Mouse (Mus musculus): ENCODE data around the gene Mnat1.
"Not testable (repeated sequence)": the region's sequence is repeated elsewhere in the genome, so short reads cannot be mapped to it uniquely, and the experiment has no call there.

Gene Mnat1

GRCm38 (mm10) chr12:73123093-73124041 is at the start of gene Mnat1:
Gene Mnat1 (plus strand): TSS chr12:73123717.
- in situ Hi-C loops (cut with MboI, MseI), result no loop called here

DNA sequence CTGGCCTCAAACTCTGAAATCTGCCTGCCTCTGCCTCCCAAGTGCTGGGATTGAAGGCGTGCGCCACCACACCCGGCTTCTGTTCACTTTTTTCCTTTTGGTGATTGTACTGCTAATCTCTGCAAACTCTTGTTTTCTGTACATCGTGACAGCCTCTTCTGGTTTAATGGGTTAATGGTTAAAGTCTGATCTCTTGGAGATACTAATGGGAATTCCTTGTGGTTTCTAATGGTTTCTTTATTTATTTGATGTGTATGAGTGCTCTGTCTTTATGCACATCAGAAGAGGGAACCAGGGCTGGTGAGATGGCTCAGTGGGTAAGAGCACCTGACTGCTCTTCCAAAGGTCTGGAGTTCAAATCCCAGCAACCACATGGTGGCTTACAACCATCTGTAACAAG is 41.7 kb upstream of the Mnat1 start:
- in situ Hi-C loops (cut with MboI, MseI), result not testable (repeated sequence)

GRCm38 (mm10) chr12:73083773-73084172 is 39.7 kb upstream of the Mnat1 start:
- in situ Hi-C loops (cut with MboI, MseI), result no loop called here

- in situ Hi-C loops (cut with MboI, MseI), result no loop called here
Observed at GRCm38 (mm10) chr12:73085739-73086630, 37.5 kb upstream of the Mnat1 start.

- in situ Hi-C loops (cut with MboI, MseI), result no loop called here
Observed at GRCm38 (mm10) chr12:73087086-73087485, 36.4 kb upstream of the Mnat1 start.

- in situ Hi-C loops (cut with MboI, MseI), result no loop called here
Observed at GRCm38 (mm10) chr12:73088500-73088899, 35.0 kb upstream of the Mnat1 start.

DNA sequence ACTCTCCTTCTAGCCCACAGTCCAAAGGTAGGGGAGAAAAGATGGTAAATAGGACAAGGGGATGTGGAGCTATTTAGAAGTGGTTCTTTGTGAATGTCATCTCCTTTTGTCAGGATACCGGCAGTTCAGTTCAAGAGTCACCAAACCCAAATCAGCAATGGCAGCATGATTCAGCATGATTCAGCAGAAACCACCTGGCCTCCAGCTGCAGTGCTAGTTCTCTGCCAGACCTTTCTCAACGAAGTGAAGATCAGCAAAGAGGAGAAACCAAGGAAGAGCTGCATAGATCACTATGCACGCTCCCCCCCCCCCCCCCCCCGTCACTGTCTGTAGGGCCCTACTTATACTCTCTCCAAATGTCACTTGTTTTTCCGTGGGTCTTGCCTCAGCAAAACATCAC is 34.6 kb upstream of the Mnat1 start:
- in situ Hi-C loops (cut with MboI, MseI), result no loop called here

GRCm38 (mm10) chr12:73090672-73091335 is 32.7 kb upstream of the Mnat1 start:
- in situ Hi-C loops (cut with MboI, MseI), result no loop called here

DNA sequence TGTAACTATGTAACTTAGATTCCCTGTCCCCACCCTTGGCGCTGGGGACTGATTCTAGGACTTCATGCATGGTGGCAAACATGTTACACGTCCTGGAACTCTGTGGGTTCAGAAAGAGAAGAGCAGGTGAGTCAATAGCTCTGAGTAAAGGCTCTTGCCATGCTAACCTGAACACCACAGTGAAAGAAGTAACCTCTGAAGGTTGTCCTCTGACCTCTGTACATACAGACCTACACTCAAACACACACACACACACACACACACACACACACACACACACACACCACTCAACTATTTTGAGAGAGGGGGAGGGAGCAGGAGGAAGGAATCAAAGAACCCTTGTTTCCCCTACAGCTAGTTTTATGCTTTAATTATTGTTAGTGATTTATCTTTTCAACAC is 29.3 kb upstream of the Mnat1 start:
- in situ Hi-C loops (cut with MboI, MseI), result no loop called here

DNA sequence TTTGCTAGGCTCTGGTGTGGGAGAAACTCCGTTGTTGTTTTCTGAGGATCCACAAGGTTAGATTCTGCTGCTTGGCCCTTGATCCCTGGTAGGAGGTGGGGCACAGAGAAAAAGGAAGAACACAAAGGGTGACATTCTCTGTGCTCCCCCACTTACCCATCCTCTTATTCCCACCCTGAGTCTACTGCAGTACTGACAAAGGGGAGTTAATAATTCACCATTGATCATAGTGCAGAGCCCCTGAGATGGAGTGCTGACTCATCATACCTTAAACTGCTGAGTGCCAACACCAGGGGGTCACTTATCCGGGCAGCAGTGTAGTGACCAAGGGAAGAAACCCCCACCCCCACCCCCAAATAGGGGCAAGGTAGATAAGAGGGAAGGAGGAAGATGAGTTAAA is 28.9 kb upstream of the Mnat1 start:
- in situ Hi-C loops (cut with MboI, MseI), result no loop called here

DNA sequence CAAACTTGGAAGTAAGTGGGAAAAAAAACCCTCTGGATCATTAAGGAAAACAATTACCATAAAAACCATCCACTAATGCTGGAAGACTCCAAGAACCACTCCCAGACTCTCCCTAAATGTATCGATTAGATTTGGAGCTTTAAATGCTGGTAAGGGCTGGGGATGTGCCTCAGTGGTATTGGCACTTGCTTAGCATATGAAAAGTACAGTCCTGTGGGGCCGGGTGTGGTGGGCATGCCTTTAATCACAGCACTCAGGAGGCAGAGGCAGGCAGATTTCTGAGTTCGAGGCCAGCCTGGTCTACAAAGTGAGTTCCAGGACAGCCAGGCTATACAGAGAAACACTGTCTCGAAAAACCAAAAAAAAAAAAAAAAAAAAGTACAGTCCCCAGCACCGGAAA is 27.3 kb upstream of the Mnat1 start:
- in situ Hi-C loops (cut with MboI, MseI), result not testable (repeated sequence)

DNA sequence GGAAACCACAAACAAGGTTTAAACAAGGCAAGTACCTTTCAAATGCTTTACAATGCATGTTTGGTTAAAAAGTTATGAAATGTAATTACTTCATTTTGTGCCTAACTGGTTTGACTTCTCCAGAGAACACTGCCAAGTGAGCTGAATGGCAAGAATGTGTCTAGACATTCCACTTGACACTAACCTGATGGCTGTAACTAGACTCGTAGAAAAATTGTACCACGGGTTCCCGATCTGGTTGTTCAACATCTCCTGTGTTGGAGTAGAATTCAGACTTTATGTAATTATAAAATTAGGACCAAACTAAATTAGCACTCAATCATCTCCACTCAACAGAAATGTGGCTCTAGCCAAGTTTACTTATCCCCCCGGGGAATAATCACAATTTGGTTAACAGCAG is 24.9 kb upstream of the Mnat1 start:
- in situ Hi-C loops (cut with MboI, MseI), result no loop called here

DNA sequence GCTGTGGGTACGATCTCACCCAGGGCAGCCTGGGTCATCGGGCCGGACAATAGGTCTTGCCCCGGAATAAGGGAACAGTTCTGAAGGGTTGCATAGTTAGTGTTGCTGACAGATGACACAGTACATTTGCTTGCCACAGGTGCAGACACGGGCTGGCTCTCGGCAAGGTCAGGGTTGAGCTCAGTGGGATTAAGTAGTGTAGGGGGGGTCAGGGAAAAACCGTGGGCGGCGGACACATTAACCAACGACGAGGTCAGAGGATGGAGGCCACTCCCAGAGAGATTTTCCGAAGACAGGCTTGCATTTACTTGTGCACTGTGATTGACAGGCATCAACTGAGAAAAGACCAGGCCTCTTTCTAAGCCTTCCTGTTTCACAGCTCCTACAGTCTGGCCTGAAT is 19.8 kb upstream of the Mnat1 start:
- in situ Hi-C loops (cut with MboI, MseI), result no loop called here

GRCm38 (mm10) chr12:73107821-73108220 is 15.7 kb upstream of the Mnat1 start:
- in situ Hi-C loops (cut with MboI, MseI), result no loop called here

DNA sequence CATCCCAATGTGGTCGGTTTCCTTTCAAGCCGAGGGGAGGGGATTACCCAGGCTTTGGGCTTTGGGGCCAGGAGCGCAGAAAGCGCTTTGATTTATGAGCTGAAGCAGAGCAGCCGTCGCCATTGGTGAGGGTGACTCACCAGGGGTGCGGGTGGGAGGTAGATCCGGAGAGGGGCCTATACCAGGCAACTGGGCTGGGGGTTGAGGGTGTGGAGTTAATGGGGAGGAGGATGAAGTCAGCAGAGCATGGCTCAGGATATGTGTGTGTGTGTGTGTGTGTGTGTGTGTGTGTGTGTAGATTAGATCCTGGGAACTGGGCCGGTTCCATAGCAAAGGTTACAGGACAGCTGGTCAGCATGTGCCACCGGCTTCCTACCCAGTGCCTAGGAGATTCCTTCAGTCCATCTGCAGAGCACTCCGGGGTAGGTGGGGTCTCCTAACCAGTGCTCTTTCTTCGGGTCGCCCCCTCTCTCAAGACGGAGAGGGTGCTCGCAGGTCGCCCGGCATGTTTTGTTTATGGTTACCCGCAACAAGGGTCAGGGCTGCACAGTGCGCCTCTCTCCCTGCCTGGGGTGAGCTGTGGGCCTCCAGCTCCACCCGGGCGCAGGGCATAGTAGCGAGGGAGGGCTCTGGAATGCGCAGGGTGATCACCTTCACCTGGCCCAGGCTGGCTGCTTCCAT is 12.9 kb upstream of the Mnat1 start:
- in situ Hi-C loops (cut with MboI, MseI), result loop anchor here (5.0 kb wide), 1 partner anchor 58 kb away; the partner anchor contains the start of gene Six1

- in situ Hi-C loops (cut with MboI, MseI), result loop anchor here (5.0 kb wide), 1 partner anchor 59 kb away; the partner anchor contains the start of gene Six1
Observed at GRCm38 (mm10) chr12:73111561-73112325, 11.8 kb upstream of the Mnat1 start.

- in situ Hi-C loops (cut with MboI, MseI), result loop anchor here (5.0 kb wide), 1 partner anchor 60 kb away; the partner anchor contains the start of gene Six1
Observed at GRCm38 (mm10) chr12:73112326-73113087, 11.0 kb upstream of the Mnat1 start.

DNA sequence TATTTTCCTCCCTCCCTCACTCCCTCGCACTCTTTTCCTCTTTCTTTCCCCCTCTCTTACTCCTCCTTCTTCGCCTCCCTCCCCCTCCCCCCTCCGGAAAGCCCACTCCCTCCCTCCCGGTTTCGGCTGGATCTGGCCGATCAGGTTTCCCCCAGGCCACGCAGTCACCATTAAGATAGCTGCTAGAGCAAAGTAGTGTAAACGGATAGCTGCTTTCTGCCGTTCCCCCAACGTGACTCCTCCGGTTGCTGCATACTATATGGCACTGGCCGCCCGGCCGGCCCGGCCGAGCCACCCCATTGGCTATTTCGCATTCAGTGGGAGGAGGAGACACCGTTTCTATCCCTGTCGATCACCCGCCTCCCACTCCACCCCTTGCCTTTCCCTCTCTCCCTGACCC is 10.3 kb upstream of the Mnat1 start, which contains the start of gene Six4:
TSS of gene Six4 (minus strand) at position 261 of the 400 bp plus-strand sequence.
- in situ Hi-C loops (cut with MboI, MseI), result loop anchor here (5.0 kb wide), 1 partner anchor 61 kb away; the partner anchor contains the start of gene Six1

DNA sequence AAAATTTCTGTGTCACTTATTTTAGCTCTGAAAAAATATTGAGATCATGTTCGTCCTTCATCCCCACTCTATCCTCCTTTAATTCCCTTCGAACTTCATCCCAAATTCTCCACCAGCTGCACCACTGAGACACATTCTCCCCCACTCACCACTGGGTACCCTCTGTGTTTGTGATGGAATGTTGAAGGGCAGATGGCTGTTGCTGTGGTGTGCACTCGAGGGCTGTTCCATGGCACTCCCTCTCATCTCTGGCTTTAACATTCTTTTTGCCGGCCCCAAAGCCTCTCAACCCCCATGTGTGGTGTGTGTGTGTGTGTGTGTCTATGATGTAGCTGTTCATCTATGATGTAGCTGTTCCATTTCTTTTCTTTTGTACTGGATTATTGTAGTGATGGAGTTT is 1.7 kb downstream of the Mnat1 start:
- in situ Hi-C loops (cut with MboI, MseI), result no loop called here

Measured in regulatory T cell (primary cell).